Mouse (Mus musculus): ENCODE measurements around the gene Glt1d1.
A peak's percentile ranks its signal among the peaks of the same experiment; 100 is the strongest.

Gene Glt1d1

GRCm38 (mm10) chr5:127633188-127633587 is 1.1 kb downstream of the Glt1d1 start:
- no peak for DNase-seq

GRCm38 (mm10) chr5:127633666-127634065 is 1.6 kb downstream of the Glt1d1 start:
- no peak for DNase-seq

- DNase-seq = no peak
Observed at GRCm38 (mm10) chr5:127637622-127638021, 5.6 kb downstream of the Glt1d1 start.

GRCm38 (mm10) chr5:127638177-127638576 is 6.1 kb downstream of the Glt1d1 start:
- DNase-seq = no peak

GRCm38 (mm10) chr5:127639067-127639605 is 7.1 kb downstream of the Glt1d1 start:
- no peak for DNase-seq

- no peak for DNase-seq
Observed at GRCm38 (mm10) chr5:127639635-127640034, 7.6 kb downstream of the Glt1d1 start.

GRCm38 (mm10) chr5:127640359-127640758 is 8.3 kb downstream of the Glt1d1 start:
- DNase-seq = no peak

GRCm38 (mm10) chr5:127641185-127641958 is 9.3 kb downstream of the Glt1d1 start:
- no peak for DNase-seq

GRCm38 (mm10) chr5:127648046-127648445 is 16.0 kb downstream of the Glt1d1 start:
- DNase-seq = peak; percentile 7

- peak; percentile 10 for DNase-seq
Observed at GRCm38 (mm10) chr5:127649077-127649476, 17.0 kb downstream of the Glt1d1 start.

- no peak for DNase-seq
Observed at GRCm38 (mm10) chr5:127658257-127658656, 26.2 kb downstream of the Glt1d1 start.

- DNase-seq = no peak
Observed at GRCm38 (mm10) chr5:127659312-127659711, 27.2 kb downstream of the Glt1d1 start.

- DNase-seq = no peak
Observed at GRCm38 (mm10) chr5:127660267-127660666, 28.2 kb downstream of the Glt1d1 start.

- no peak for DNase-seq
Observed at GRCm38 (mm10) chr5:127660979-127661378, 28.9 kb downstream of the Glt1d1 start.

- no peak for DNase-seq
Observed at GRCm38 (mm10) chr5:127673913-127674312, 41.9 kb downstream of the Glt1d1 start.

- DNase-seq = no peak
Observed at GRCm38 (mm10) chr5:127677561-127677960, 45.5 kb downstream of the Glt1d1 start.

GRCm38 (mm10) chr5:127678501-127678900 is 46.4 kb downstream of the Glt1d1 start:
- DNase-seq = no peak

GRCm38 (mm10) chr5:127688568-127689170 is 56.6 kb downstream of the Glt1d1 start:
- no peak for DNase-seq

GRCm38 (mm10) chr5:127691085-127691484 is 59.0 kb downstream of the Glt1d1 start:
- DNase-seq = no peak

- no peak for DNase-seq
Observed at GRCm38 (mm10) chr5:127691581-127691980, 59.5 kb downstream of the Glt1d1 start.

- DNase-seq = no peak
Observed at GRCm38 (mm10) chr5:127695898-127696297, 63.8 kb downstream of the Glt1d1 start.

GRCm38 (mm10) chr5:127696602-127697001 is 64.5 kb downstream of the Glt1d1 start:
- no peak for DNase-seq

- DNase-seq = peak; percentile 2
Observed at GRCm38 (mm10) chr5:127698525-127698924, 66.5 kb downstream of the Glt1d1 start.

- DNase-seq = no peak
Observed at GRCm38 (mm10) chr5:127699679-127700078, 67.6 kb downstream of the Glt1d1 start.
